Mouse (Mus musculus) retina, postnatal 7 days (tissue): ENCODE data around the gene Cox8b.

Experiments
- DNase-seq: peaks from one replicate; pipeline ENCODE4 v3.0.0-alpha.2; 2012; ENCODE audit warnings: low read depth, low spot score

Gene Cox8b

GRCm38 (mm10) chr7:140860728-140861127 lies 39.5 kb downstream of the Cox8b start:
- DNase-seq: no peak

GRCm38 (mm10) chr7:140859997-140860396 lies 40.2 kb downstream of the Cox8b start:
- DNase-seq: no peak

GRCm38 (mm10) chr7:140858746-140859145 lies 41.5 kb downstream of the Cox8b start:
- no peak for DNase-seq

GRCm38 (mm10) chr7:140857550-140858505 lies 42.4 kb downstream of the Cox8b start, which contains the start of gene Bet1l:
Gene Bet1l (minus strand): TSS chr7:140857577.
- DNase-seq: no peak

GRCm38 (mm10) chr7:140856785-140857549 lies 43.3 kb downstream of the Cox8b start, which contains the start of gene Ric8a:
Gene Ric8a (plus strand): TSS chr7:140856957.
- peak; percentile 56 for DNase-seq

GRCm38 (mm10) chr7:140855860-140856784 lies 44.1 kb downstream of the Cox8b start, which contains the start of gene Gm45785:
Gene Gm45785 (minus strand): TSS chr7:140856331.
- peak; percentile 76 for DNase-seq

GRCm38 (mm10) chr7:140855181-140855580 lies 45.1 kb downstream of the Cox8b start:
- no peak for DNase-seq

- DNase-seq: no peak
These were observed 45.8 kb downstream of the Cox8b start for GRCm38 (mm10) chr7:140854483-140854882.

- no peak for DNase-seq
These were observed 46.9 kb downstream of the Cox8b start for GRCm38 (mm10) chr7:140853386-140853785.

GRCm38 (mm10) chr7:140851916-140852315 lies 48.3 kb downstream of the Cox8b start:
- no peak for DNase-seq
